Mouse (Mus musculus): ENCODE data around the gene Dchs1. TPM values are rescaled to one million over a fixed set of nuclear protein-coding genes. Genes with fewer than 3 reads are reported as not detected.

Dchs1 gene
- polyA plus RNA-seq, 1 experiment from 2014 or later, result 0.91 TPM

DNA sequence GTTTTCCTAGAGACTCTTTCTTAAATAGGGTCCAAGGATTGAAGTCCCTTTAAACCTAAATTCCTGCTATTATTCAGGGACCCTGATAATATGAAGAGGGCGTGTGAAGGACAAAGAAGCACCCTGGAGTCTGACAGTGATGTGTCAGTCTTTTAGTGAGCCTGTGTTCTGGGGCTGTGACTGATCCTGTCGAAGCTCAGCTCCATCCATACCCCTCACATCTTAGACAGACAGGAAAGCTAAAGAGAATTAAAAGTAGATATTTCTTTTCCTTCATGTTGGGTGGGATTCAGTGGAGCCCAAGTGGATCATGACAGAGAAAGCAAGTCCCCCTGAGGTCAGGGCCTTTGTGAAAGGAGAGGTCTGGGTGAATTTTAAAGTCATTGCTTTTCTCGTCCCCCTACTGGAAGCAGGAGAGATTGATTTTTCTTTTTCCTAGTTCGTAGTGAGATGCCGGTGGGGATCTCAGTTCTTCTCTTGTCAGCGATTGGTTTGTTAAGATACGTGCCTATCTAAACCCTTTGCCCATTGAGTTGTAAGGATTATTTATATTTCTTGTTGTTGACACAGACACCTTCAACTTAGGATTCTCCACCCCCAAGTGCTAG is 8.4 kb upstream of the Dchs1 start:
- H3K27me3 ChIP-seq (ENCODE audit: control insufficient read depth, insufficient read depth, low read depth, low read length), result 0 out of 2 replicates have a peak, but pooled peaks cover under 1% of the 10 kb centered on the region
- 22% methylated on average over 7 of the region's 7 CpGs for WGBS (ENCODE audit: insufficient replicate concordance)

DNA sequence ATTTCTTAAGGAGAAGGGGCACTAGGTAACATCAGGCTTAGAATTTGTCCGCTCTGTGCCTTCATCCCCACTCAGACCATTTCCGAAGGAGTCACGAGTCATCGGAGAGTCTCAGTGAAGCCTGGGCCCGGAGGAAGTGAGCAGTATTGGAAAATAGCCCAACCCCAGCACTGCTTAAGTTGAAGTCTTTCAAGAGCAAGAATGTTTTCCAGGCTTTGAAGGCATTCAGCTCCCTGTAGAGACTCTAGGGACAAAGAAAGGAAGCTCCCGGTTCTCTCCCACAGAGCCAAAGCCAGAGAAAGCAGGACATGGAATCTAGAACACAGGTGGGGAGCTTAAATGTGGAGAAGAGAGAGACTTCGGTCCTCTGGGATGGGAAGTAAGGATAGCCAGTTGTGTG is 6.2 kb upstream of the Dchs1 start:
- no peak overlapping the region for H3K9ac ChIP-seq (ENCODE audit: low read depth, low read length)
- H3K27ac ChIP-seq (ENCODE audit: low read length), result no peak overlapping the region
- no peak overlapping the region for H3K4me3 ChIP-seq (ENCODE audit: low read depth, low read length)
- no peak overlapping the region for H3K4me2 ChIP-seq (ENCODE audit: low read depth, low read length)
- ATAC-seq (ENCODE audit: low read depth), result no peak
- H3K4me1 ChIP-seq (ENCODE audit: control insufficient read depth, low read depth, low read length), result no peaks in the 10 kb centered on the region
- H3K36me3 ChIP-seq (ENCODE audit: control insufficient read depth, insufficient read depth), result no peaks in the 10 kb centered on the region
- H3K9me3 ChIP-seq (replicated peaks; ENCODE audit: control insufficient read depth, low read length), result no peaks in the 10 kb centered on the region
- WGBS (ENCODE audit: insufficient replicate concordance), result 66% methylated on average over 7 of the region's 7 CpGs
- H3K27me3 ChIP-seq (ENCODE audit: control insufficient read depth, insufficient read depth, low read depth, low read length), result peaks cover 9% of the 10 kb centered on the region

More for the DNA sequence above, 8.4 kb upstream of the Dchs1 start:
- no peak overlapping the region for H3K4me2 ChIP-seq (ENCODE audit: low read depth, low read length)
- no peaks in the 10 kb centered on the region for H3K4me1 ChIP-seq (ENCODE audit: control insufficient read depth, low read depth, low read length)
- H3K9ac ChIP-seq (ENCODE audit: low read depth, low read length), result no peak overlapping the region
- no peaks in the 10 kb centered on the region for H3K9me3 ChIP-seq (replicated peaks; ENCODE audit: control insufficient read depth, low read length)
- no peak overlapping the region for H3K27ac ChIP-seq (ENCODE audit: low read length)
- H3K4me3 ChIP-seq (ENCODE audit: low read depth, low read length), result no peak overlapping the region
- ATAC-seq (ENCODE audit: low read depth), result no peak
- no peaks in the 10 kb centered on the region for H3K36me3 ChIP-seq (ENCODE audit: control insufficient read depth, insufficient read depth)

DNA sequence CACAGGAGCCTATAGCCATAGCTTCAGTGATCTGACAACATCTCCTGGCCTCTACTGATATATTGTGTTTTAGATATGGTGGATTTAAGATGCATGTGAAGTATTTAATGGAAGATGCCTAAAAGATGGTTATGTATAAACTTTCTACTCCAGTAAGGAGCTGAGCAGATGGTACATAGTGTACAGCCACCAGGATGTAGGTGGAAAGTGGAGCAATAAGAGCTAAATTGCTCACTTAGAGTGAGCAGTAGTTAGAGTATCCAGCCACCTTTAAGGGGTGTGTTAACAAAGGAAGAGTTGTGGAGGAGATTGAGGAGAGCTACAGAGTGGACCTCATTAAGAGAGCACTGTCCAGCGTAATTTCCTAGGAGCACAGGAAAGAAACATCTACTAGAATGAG is 3.7 kb upstream of the Dchs1 start:
- ATAC-seq (ENCODE audit: low read depth), result no peak
- H3K36me3 ChIP-seq (ENCODE audit: control insufficient read depth, insufficient read depth), result no peaks in the 10 kb centered on the region
- peaks cover 35% of the 10 kb centered on the region for H3K27me3 ChIP-seq (ENCODE audit: control insufficient read depth, insufficient read depth, low read depth, low read length)
- WGBS (ENCODE audit: insufficient replicate concordance), result 59% methylated on average over 1 of the region's 1 CpGs
- no peak overlapping the region for H3K9ac ChIP-seq (ENCODE audit: low read depth, low read length)
- no peaks in the 10 kb centered on the region for H3K4me1 ChIP-seq (ENCODE audit: control insufficient read depth, low read depth, low read length)
- no peaks in the 10 kb centered on the region for H3K9me3 ChIP-seq (replicated peaks; ENCODE audit: control insufficient read depth, low read length)
- H3K4me3 ChIP-seq (ENCODE audit: low read depth, low read length), result no peak overlapping the region
- no peak overlapping the region for H3K27ac ChIP-seq (ENCODE audit: low read length)
- no peak overlapping the region for H3K4me2 ChIP-seq (ENCODE audit: low read depth, low read length)

DNA sequence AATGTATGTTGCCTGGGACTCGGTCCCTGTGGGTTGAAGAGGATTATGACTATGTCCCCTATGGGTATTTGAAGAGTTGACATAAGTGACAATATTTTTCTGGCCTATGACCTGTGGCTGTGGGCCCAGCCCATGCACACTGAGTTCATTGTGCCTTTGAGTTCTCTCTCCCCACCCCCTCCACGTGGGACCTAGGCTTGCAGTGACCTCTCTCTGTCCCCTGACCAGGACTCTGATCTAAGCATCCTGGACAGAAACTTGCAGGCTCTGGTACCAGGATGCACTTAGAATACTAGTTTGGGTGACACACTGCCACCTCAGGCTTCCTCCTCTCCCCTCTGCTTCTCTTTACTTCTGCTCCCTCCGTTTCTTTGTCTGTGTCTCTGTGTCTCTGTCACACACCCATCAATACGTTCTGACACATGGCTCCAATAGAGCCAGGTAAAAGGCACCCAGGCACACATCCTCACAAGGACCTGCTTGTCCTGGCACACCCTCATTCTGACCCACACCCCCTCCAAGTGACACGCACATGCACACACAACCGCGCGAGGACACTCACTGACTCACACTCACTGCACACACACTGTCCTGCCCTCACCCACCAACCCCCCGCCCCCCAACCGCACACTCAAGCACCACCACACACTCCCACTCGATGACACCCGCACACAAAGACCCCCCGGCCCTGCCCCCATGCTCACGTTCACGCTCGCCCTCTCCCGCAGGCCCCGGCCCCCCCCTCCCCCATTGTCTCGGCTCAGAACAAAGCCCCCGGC is 759 bp downstream of the Dchs1 start:
- Histone ChIP-seq H3K9ac (ENCODE audit: low read depth, low read length) (no peak overlapping the region), H3K4me1 (ENCODE audit: control insufficient read depth, low read depth, low read length) (no peaks in the 10 kb centered on the region), H3K36me3 (ENCODE audit: control insufficient read depth, insufficient read depth) (no peaks in the 10 kb centered on the region), H3K4me2 (ENCODE audit: low read depth, low read length) (peak overlapping the region; percentile 52), H3K27ac (ENCODE audit: low read length) (no peak overlapping the region), H3K9me3 (replicated peaks; ENCODE audit: control insufficient read depth, low read length) (no peaks in the 10 kb centered on the region), H3K4me3 (ENCODE audit: low read depth, low read length) (peak overlapping the region; percentile 55), H3K27me3 (ENCODE audit: control insufficient read depth, insufficient read depth, low read depth, low read length) (peaks cover 50% of the 10 kb centered on the region)
- WGBS (ENCODE audit: insufficient replicate concordance), result 17% methylated on average over 20 of the region's 20 CpGs
- ATAC-seq (ENCODE audit: low read depth), result peak; percentile 17

DNA sequence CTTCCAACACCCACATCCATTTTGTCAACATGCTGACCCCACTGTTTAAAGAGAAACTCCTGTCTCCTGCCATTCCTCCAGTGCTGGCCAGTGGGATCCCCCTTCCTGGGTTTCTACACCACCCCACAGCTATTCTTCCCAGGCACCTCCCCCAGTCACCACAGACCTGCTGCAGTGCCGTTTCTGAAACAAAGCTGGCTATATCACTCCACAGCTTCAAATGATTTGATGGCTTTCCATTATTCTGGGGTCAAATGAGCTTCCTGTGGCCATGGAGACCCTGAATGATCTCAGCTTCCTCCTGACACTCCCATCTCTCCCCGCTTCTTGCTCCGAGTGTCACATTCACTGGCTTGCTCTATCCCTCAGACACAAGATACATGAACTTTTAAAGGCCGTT is 2.9 kb downstream of the Dchs1 start:
- Histone ChIP-seq H3K4me2 (ENCODE audit: low read depth, low read length) (no peak overlapping the region), H3K27me3 (ENCODE audit: control insufficient read depth, insufficient read depth, low read depth, low read length) (peaks cover 47% of the 10 kb centered on the region), H3K27ac (ENCODE audit: low read length) (no peak overlapping the region), H3K4me3 (ENCODE audit: low read depth, low read length) (no peak overlapping the region), H3K9me3 (replicated peaks; ENCODE audit: control insufficient read depth, low read length) (no peaks in the 10 kb centered on the region), H3K9ac (ENCODE audit: low read depth, low read length) (no peak overlapping the region), H3K4me1 (ENCODE audit: control insufficient read depth, low read depth, low read length) (no peaks in the 10 kb centered on the region), H3K36me3 (ENCODE audit: control insufficient read depth, insufficient read depth) (no peaks in the 10 kb centered on the region)
- WGBS (ENCODE audit: insufficient replicate concordance), result 29% methylated on average over 4 of the region's 4 CpGs
- no peak for ATAC-seq (ENCODE audit: low read depth)

DNA sequence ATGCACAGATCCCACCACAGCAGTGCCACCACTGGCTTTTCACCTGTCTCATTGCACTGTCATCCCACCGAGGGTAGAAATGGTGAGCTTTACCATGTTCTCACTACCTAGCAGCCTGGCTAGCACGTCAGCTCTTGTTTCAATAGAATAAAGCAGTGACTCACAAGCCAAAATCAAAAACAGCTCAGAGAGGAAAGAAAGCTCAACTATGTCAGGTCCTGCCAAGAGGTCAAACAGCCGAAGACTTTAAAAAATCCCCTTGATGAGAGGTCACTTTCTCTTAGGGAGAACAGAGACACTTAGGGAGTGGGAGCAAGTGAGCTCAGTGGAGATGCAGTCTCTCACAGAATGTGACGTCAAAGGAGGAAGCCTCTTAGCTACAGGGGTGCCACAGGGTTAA is 3.6 kb downstream of the Dchs1 start:
- no peak overlapping the region for H3K4me2 ChIP-seq (ENCODE audit: low read depth, low read length)
- no peaks in the 10 kb centered on the region for H3K36me3 ChIP-seq (ENCODE audit: control insufficient read depth, insufficient read depth)
- 31% methylated on average over 4 of the region's 4 CpGs for WGBS (ENCODE audit: insufficient replicate concordance)
- no peak overlapping the region for H3K27ac ChIP-seq (ENCODE audit: low read length)
- no peak for ATAC-seq (ENCODE audit: low read depth)
- H3K4me1 ChIP-seq (ENCODE audit: control insufficient read depth, low read depth, low read length), result no peaks in the 10 kb centered on the region
- no peak overlapping the region for H3K9ac ChIP-seq (ENCODE audit: low read depth, low read length)
- H3K27me3 ChIP-seq (ENCODE audit: control insufficient read depth, insufficient read depth, low read depth, low read length), result peaks cover 42% of the 10 kb centered on the region
- H3K4me3 ChIP-seq (ENCODE audit: low read depth, low read length), result no peak overlapping the region
- no peaks in the 10 kb centered on the region for H3K9me3 ChIP-seq (replicated peaks; ENCODE audit: control insufficient read depth, low read length)

DNA sequence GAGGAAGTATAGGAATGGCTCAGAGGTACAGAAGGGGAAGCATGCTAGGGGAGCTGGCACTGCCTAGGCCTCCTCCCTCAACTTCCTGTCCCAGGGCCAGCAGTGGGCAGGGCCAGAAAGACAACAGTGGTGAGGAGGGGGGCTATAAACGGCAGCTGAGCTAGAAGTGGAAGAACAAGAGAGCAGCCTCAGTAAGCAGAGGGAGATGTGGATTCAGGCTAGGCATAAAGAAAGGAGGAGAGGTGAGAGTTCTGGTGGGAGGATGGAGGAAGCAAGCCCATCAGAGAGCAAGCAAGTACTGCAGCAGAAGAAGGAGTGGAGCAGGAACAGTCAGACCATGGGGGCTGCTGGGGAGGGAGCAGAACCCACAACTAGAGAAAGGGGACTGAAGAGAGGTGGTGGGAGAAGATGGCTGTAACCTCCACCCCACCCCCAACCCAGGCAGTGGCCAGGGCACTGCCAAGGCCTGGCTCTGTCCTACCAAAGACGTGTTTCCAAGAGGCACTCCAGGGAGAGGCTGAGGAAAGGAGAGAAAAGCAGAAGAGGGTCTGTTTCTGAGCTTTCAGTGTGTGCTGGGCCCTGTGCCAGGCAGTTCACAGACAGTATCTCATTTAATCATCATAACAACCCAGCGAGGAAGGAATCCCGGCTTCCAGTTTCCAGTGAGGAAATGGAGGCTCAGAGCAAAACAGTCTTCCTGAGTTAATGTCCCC is 8.7 kb downstream of the Dchs1 start:
- no peaks in the 10 kb centered on the region for H3K9me3 ChIP-seq (replicated peaks; ENCODE audit: control insufficient read depth, low read length)
- no peaks in the 10 kb centered on the region for H3K36me3 ChIP-seq (ENCODE audit: control insufficient read depth, insufficient read depth)
- H3K9ac ChIP-seq (ENCODE audit: low read depth, low read length), result no peak overlapping the region
- peak; percentile 64 for ATAC-seq (ENCODE audit: low read depth)
- peak overlapping the region; percentile 25 for H3K27ac ChIP-seq (ENCODE audit: low read length)
- WGBS (ENCODE audit: insufficient replicate concordance), result 17% methylated on average over 4 of the region's 4 CpGs
- H3K4me1 ChIP-seq (ENCODE audit: control insufficient read depth, low read depth, low read length), result no peaks in the 10 kb centered on the region; the same call in 1 of the 2 replicates
- no peak overlapping the region for H3K4me3 ChIP-seq (ENCODE audit: low read depth, low read length)
- H3K27me3 ChIP-seq (ENCODE audit: control insufficient read depth, insufficient read depth, low read depth, low read length), result peaks cover under 1% of the 10 kb centered on the region; the same call in 1 of the 2 replicates
- H3K4me2 ChIP-seq (ENCODE audit: low read depth, low read length), result no peak overlapping the region

DNA sequence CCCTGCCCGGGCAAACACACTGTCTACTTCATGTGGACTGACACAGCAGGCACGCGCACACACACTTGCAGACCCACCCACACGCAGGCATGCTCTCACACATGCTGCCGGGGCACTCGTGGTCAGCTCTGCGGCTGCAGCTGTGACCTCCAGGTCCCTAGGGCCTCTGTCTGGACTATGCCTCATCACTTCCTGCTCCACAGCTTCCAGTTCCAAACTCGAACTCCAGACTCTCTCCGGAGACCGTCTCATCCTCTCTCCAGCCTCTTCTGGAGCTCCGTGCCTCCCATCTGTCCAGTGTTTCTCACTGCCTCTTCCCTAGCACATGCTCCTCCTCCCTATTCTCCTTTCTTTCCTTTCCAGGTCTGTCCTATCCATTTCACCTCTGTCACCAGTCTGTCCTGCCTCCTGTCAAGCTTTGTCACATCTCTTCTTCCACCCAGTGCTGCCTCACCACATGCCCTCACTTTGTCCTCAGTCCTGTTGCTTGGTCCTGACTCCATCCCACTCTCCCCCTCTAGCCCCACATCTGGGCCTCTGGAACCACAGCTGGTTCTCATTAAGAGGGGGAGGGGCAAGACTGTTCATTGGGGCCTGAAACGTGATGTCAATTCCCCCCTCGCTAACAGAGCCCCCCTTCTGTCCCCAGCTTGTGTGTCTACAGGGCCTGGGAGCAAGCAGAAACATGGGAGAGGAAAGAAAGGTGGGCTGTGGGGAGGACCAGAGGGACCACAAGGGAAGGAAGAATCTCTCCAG is 9.5 kb downstream of the Dchs1 start:
- WGBS (ENCODE audit: insufficient replicate concordance), result 24% methylated on average over 13 of the region's 13 CpGs
- Histone ChIP-seq H3K4me2 (ENCODE audit: low read depth, low read length) (no peak overlapping the region), H3K27ac (ENCODE audit: low read length) (peak overlapping the region; percentile 25; the same call in 1 of the 2 replicates), H3K4me3 (ENCODE audit: low read depth, low read length) (no peak overlapping the region), H3K4me1 (ENCODE audit: control insufficient read depth, low read depth, low read length) (no peaks in the 10 kb centered on the region; the same call in 1 of the 2 replicates), H3K27me3 (ENCODE audit: control insufficient read depth, insufficient read depth, low read depth, low read length) (no peaks in the 10 kb centered on the region), H3K9me3 (replicated peaks; ENCODE audit: control insufficient read depth, low read length) (no peaks in the 10 kb centered on the region), H3K9ac (ENCODE audit: low read depth, low read length) (no peak overlapping the region), H3K36me3 (ENCODE audit: control insufficient read depth, insufficient read depth) (no peaks in the 10 kb centered on the region)
- ATAC-seq (ENCODE audit: low read depth), result no peak; the same call in 1 of the 2 replicates
